Mouse (Mus musculus): ENCODE data around the gene Phf24. TPM values are rescaled to one million over a fixed set of nuclear protein-coding genes. Genes with fewer than 3 reads are reported as not detected.
"Not testable (repeated sequence)": the region's sequence is repeated elsewhere in the genome, so short reads cannot be mapped to it uniquely, and the experiment has no call there.

The Phf24 gene
- polyA plus RNA-seq, 1 experiment from 2014 or later, result 2.5 TPM

DNA sequence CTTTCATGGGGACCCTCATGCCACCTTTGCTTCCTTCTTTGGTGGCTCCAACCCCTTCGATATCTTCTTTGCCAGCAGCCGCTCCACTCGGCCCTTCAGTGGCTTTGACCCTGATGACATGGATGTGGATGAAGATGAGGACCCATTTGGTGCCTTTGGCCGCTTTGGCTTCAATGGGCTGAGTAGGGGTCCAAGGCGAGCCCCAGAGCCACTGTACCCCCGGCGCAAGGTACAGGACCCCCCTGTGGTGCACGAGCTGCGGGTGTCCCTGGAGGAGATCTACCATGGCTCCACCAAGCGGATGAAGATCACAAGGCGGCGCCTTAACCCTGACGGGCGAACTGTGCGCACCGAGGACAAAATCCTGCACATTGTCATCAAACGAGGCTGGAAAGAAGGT lies 40.1 kb downstream of the Phf24 start:
- Histone ChIP-seq H3K4me1 (replicated peaks) (peaks cover 33% of the 10 kb centered on the region), H3K9me3 (no peaks in the 10 kb centered on the region), H3K4me3 (no peak overlapping the region), H3K36me3 (peaks cover 59% of the 10 kb centered on the region), H3K27ac (no peak overlapping the region), H3K27me3 (ENCODE audit: insufficient read depth, poor library complexity, severe bottlenecking) (no peaks in the 10 kb centered on the region)
- DNase-seq (ENCODE audit: low spot score), result no peak
- WGBS, result 94% methylated on average over 17 of the region's 17 CpGs

DNA sequence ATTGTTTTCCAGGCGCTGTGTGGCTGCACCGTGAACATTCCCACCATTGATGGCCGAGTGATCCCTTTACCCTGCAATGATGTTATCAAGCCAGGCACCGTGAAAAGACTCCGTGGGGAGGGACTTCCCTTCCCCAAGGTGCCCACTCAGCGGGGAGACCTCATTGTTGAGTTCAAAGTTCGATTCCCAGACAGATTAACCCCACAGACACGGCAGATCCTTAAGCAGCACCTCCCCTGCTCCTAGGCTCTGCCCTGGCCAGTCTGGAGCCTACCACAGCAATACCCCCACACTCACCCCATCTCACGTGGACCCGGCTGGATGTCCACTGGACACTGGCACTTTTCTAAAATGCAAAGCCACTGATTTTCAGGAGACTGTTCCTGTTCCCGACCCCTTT lies 40.8 kb downstream of the Phf24 start:
- no peaks in the 10 kb centered on the region for H3K9me3 ChIP-seq
- WGBS, result 86% methylated on average over 11 of the region's 11 CpGs
- H3K4me3 ChIP-seq, result no peak overlapping the region
- no peak overlapping the region for H3K27ac ChIP-seq
- DNase-seq (ENCODE audit: low spot score), result no peak
- H3K27me3 ChIP-seq (ENCODE audit: insufficient read depth, poor library complexity, severe bottlenecking), result no peaks in the 10 kb centered on the region
- H3K36me3 ChIP-seq, result peaks cover 59% of the 10 kb centered on the region
- peaks cover 26% of the 10 kb centered on the region for H3K4me1 ChIP-seq (replicated peaks)

DNA sequence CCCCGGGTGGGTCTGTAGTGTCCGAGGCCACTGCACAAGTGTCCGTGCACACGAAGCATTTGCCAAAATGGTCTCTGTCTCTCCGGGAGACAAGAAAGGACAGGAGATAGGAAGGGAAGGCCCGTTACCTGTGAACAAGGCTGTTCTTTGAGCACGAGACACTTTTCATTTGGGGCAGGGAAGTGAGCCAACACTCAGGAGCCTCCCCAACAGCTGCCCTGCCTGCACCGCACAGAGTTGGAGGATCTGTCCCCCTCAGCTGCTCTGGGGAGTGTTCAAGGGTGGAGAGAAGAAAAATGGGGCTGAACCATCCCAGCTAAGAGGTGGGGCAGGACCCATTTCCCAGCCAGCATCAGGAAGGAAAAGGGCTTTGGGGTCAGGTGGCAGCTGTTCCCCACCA lies 41.5 kb downstream of the Phf24 start:
- H3K9me3 ChIP-seq, result no peaks in the 10 kb centered on the region
- H3K4me3 ChIP-seq, result no peak overlapping the region
- H3K4me1 ChIP-seq (replicated peaks), result peaks cover 19% of the 10 kb centered on the region
- no peak overlapping the region for H3K27ac ChIP-seq
- no peak for DNase-seq (ENCODE audit: low spot score)
- H3K36me3 ChIP-seq, result peaks cover 53% of the 10 kb centered on the region
- WGBS, result 93% methylated on average over 8 of the region's 8 CpGs
- H3K27me3 ChIP-seq (ENCODE audit: insufficient read depth, poor library complexity, severe bottlenecking), result no peaks in the 10 kb centered on the region

DNA sequence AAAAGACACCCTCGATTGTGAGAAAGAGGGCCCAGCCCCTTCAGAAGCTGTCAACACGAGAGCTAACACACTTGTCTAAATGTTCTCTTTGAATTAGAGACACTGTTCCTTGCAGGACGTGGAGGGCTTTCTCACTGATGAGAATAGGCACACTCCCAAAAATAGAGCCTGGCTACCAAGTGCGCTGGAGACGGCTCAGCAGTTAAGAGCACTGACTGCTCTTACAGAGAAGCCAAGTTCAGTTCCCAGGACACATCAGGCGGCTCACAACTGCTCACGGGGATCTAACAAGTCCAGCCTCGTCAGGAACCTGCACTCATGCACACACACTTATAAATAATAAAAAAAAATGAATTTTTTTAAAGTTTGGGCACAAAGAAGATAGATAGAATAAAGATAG lies 42.5 kb downstream of the Phf24 start:
- Histone ChIP-seq H3K9me3 (no peaks in the 10 kb centered on the region), H3K4me3 (no peak overlapping the region), H3K27me3 (ENCODE audit: insufficient read depth, poor library complexity, severe bottlenecking) (no peaks in the 10 kb centered on the region), H3K4me1 (replicated peaks) (peaks cover 10% of the 10 kb centered on the region), H3K36me3 (peaks cover 44% of the 10 kb centered on the region), H3K27ac (no peak overlapping the region)
- no peak for DNase-seq (ENCODE audit: low spot score)
- whole genome bisulfite sequencing, result 75% methylated on average over 8 of the region's 8 CpGs

DNA sequence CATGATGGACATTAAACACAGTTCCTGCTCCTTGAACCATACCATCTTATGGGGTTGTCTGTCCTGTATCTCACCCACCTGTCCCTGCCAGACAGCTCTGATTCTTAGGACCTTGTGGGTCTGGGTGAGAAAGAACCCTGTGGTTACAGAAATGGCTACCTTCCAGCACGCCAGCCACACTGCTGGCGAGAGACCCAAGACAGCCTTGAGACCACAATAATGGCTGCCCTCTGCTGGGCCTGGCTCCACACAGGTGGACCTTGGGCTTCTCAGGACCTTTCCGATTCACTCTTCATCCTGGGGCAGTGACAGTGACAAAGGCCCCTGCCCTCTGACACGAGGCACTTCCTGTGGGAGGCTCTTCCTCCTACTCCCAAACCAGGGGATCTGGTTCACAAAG lies 42.9 kb downstream of the Phf24 start:
- peaks cover 44% of the 10 kb centered on the region for H3K36me3 ChIP-seq
- peaks cover 5% of the 10 kb centered on the region for H3K4me1 ChIP-seq (replicated peaks)
- DNase-seq (ENCODE audit: low spot score), result no peak
- H3K27ac ChIP-seq, result no peak overlapping the region
- H3K27me3 ChIP-seq (ENCODE audit: insufficient read depth, poor library complexity, severe bottlenecking), result no peaks in the 10 kb centered on the region
- H3K9me3 ChIP-seq, result no peaks in the 10 kb centered on the region
- WGBS, result 75% methylated on average over 4 of the region's 4 CpGs
- no peak overlapping the region for H3K4me3 ChIP-seq

DNA sequence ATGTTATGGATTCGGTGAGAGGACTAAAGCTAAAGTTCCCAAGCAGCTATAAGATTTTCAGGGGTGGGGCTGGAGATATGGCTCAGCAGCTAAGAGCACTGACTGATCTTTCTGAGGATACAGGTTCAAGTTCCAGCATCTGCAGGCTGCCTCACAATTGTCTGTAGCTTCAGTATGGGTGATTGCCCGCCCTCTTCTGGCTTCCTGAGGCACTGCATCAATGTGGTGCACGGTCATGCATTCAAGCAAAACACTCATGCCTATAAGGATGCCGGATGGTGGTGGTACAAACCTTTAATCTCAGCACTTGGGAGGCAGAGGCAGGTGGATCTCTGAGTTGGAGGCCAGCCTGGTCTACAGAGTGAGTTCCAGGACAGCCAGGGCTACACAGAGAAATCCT lies 45.1 kb downstream of the Phf24 start:
- Histone ChIP-seq H3K9me3 (no peaks in the 10 kb centered on the region), H3K36me3 (peaks cover 25% of the 10 kb centered on the region), H3K27me3 (ENCODE audit: insufficient read depth, poor library complexity, severe bottlenecking) (no peaks in the 10 kb centered on the region), H3K4me1 (replicated peaks) (peaks cover 8% of the 10 kb centered on the region), H3K27ac (no peak overlapping the region), H3K4me3 (no peak overlapping the region)
- peak; percentile 62 for DNase-seq (ENCODE audit: low spot score)
- 34% methylated on average over 4 of the region's 4 CpGs for WGBS

DNA sequence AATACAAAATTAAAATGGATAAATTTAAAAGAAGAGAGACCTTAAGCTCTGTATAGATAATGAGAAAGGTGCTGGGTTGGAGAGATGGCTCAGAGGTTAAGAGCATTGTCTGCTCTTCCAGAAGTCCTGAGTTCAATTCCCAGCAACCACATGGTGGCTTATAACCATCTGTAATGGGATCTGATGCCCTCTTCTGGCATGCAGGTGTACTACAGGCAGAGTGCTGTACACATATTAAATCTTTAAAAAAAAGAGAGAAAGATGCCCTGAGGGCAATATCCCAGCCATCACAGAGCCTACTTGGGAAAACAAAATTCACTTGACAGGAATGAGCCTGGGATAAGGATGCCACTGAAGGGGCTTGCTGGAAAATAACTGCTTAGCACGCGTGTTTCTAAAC lies 47.0 kb downstream of the Phf24 start:
- H3K9me3 ChIP-seq, result no peaks in the 10 kb centered on the region
- H3K27me3 ChIP-seq (ENCODE audit: insufficient read depth, poor library complexity, severe bottlenecking), result no peaks in the 10 kb centered on the region
- 96% methylated on average over 2 of the region's 2 CpGs for WGBS
- no peak for DNase-seq (ENCODE audit: low spot score)
- no peak overlapping the region for H3K4me3 ChIP-seq
- no peak overlapping the region for H3K27ac ChIP-seq
- peaks cover 8% of the 10 kb centered on the region for H3K4me1 ChIP-seq (replicated peaks)
- H3K36me3 ChIP-seq, result peaks cover 6% of the 10 kb centered on the region

DNA sequence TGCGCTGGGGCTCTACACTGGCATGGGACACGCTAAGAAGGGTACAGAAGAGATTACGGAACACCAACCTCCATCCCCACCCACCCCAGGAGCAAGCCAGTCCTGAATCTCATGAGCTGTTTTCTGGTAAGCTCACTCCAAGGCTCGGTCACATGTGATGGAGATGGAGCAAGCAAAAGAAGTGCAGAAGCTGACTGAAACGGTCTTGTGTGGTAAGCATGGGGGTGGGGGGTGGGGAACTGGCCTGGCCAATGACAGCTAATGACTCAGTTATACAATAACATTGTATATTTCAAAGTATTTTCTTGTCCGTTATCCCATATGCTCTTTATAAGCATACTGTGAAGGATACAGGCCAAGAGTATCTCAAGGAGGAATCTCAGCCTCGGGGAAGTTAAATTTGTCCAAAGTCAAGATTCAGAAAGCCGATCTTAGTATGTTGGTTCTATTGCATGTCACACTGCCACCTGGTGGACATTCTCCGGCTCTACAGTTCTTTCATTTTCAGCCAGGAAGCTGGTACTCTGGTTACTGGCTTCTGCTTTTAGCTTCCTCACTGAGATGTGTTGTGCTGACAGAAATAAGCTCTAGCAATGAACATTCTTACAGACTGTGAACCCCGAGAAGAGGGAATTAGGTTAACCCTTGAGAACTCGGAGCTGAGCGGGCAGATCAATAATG lies 48.7 kb downstream of the Phf24 start:
- Histone ChIP-seq H3K36me3 (no peaks in the 10 kb centered on the region; the same call in 1 of the 2 replicates), H3K4me1 (replicated peaks) (peaks cover 8% of the 10 kb centered on the region), H3K27me3 (ENCODE audit: insufficient read depth, poor library complexity, severe bottlenecking) (no peaks in the 10 kb centered on the region), H3K4me3 (peak overlapping the region; percentile 30), H3K27ac (no peak overlapping the region), H3K9me3 (no peaks in the 10 kb centered on the region)
- DNase-seq (ENCODE audit: low spot score), result peak; percentile 59
- 15% methylated on average over 12 of the region's 12 CpGs for WGBS

DNA sequence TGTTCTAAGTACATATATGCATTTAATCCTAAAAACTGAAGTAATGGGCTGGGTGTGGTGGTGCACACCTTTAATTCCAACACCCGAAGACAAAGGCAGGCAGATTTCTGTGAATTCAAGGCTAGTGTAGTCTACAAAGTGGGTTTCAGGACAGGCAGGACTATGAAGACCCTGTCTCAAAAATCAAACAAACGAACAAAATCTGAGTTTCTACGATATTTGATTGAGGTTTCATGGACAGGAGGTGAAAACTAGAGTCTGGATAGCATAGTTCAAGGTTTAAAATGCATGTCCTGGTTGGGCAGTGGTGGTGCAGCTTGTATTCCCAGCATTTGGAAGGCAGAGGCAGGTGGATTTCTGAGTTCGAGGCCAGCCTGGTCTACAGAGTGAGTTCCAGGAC lies 52.8 kb downstream of the Phf24 start, which contains the start of gene 1700022I11Rik:
Gene 1700022I11Rik, plus strand, starts transcription at position 301 of the 400 bp plus-strand sequence.
- no peak for DNase-seq (ENCODE audit: low spot score)
- H3K4me3 ChIP-seq, result no peak within 1 kb of the TSS
- 88% methylated on average over 4 of the region's 4 CpGs for WGBS
- peaks cover 8% of the 10 kb centered on the region for H3K4me1 ChIP-seq (replicated peaks)
- H3K27ac ChIP-seq, result no peak within 1 kb of the TSS
- H3K9me3 ChIP-seq, result no peaks in the 10 kb centered on the region
- no peaks in the 10 kb centered on the region; the same call in 1 of the 2 replicates for H3K36me3 ChIP-seq
- no peaks in the 10 kb centered on the region for H3K27me3 ChIP-seq (ENCODE audit: insufficient read depth, poor library complexity, severe bottlenecking)

DNA sequence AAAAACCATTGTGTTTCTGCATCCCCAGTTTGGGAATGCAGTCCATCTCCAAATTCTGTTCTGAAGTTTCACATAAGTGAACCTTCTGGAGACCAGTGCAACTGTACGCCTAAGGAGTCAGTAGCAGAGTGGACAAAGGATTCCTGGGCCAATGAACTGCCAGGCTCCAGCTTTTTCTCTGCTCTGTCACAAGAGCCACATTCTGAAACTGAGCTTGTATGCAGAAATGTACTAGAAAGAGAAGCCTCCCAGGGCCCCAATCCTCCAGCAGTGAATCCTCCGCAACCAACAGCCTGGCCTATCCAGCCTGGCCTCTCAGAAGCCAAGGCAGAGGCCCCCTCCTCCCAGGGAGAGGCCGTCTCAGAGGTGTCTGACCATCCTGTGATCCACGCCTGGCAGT lies 56.5 kb downstream of the Phf24 start:
- Histone ChIP-seq H3K36me3 (peaks cover 28% of the 10 kb centered on the region), H3K4me3 (no peak overlapping the region), H3K27ac (no peak overlapping the region), H3K4me1 (replicated peaks) (no peaks in the 10 kb centered on the region), H3K9me3 (no peaks in the 10 kb centered on the region), H3K27me3 (ENCODE audit: insufficient read depth, poor library complexity, severe bottlenecking) (no peaks in the 10 kb centered on the region)
- 73% methylated on average over 4 of the region's 4 CpGs for WGBS
- DNase-seq (ENCODE audit: low spot score), result no peak

DNA sequence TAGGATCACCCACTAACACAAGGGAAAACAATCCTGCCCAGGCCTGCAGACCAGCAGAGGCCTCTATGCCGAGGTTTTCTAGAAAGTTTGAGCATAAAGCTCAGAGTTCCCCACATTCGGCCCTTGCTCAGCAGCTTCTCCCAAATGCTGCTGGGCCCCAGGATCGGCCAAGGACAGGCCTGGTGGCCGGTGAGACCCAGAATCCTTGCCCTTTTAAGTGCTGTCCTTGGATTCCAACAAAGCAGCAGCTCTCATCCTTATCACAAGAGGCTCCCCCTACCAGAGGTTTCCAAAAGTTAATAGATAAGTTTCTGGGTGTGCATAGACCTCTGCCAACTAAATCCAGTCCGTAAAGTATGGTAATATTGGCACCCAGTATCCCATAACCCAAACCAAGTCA lies 57.4 kb downstream of the Phf24 start:
- Histone ChIP-seq H3K27me3 (ENCODE audit: insufficient read depth, poor library complexity, severe bottlenecking) (no peaks in the 10 kb centered on the region), H3K9me3 (no peaks in the 10 kb centered on the region), H3K27ac (no peak overlapping the region), H3K4me3 (no peak overlapping the region), H3K4me1 (replicated peaks) (no peaks in the 10 kb centered on the region), H3K36me3 (peaks cover 37% of the 10 kb centered on the region)
- DNase-seq (ENCODE audit: low spot score), result no peak
- whole genome bisulfite sequencing, result 88% methylated on average over 5 of the region's 5 CpGs

DNA sequence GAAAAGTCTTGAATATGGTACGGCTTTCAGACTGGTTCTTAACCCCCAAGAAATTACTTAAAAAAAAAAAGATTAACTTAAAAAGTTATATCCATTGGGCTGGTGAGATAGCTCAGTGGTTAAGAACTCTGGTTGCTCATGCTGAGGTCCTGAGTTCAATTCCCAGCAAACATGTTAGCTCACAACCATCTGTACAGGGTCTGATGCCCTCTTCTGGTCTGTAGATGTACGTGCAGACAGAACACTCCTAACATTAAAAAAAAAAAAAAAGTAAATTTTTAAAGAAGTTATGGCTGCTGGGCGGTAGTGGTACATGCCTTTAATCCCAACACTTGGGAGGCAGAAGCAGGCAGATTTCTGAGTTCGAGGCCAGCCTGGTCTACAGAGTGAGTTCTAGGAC lies 61.6 kb downstream of the Phf24 start:
- DNase-seq (ENCODE audit: low spot score), result no peak
- no peaks in the 10 kb centered on the region for H3K4me1 ChIP-seq (replicated peaks)
- no peaks in the 10 kb centered on the region for H3K27me3 ChIP-seq (ENCODE audit: insufficient read depth, poor library complexity, severe bottlenecking)
- WGBS, result 93% methylated on average over 4 of the region's 4 CpGs
- no peaks in the 10 kb centered on the region for H3K9me3 ChIP-seq
- no peak overlapping the region for H3K27ac ChIP-seq
- peaks cover 79% of the 10 kb centered on the region for H3K36me3 ChIP-seq
- no peak overlapping the region for H3K4me3 ChIP-seq

DNA sequence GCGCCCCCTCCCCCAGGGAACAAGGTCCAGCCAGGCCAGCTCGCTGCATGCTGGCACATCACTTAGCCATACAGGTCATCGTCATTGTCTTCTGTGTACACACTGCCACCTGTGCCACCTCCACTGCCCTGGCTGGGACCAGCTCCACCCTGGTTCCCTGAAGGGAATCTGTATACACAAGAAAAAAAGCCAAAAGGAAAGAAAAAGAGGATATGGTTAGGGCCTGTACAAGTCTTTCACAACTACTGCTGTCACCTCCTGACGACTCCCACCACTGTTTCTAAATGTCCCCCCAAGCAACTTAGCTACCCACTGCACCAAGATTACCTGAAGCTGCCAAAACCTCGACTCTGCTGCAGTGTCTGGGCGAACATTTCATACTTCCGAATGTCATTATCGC lies 64.0 kb downstream of the Phf24 start:
- not testable (repeated sequence) for H3K4me1 ChIP-seq (replicated peaks); H3K9me3 ChIP-seq; DNase-seq (ENCODE audit: low spot score); H3K4me3 ChIP-seq; H3K27me3 ChIP-seq (ENCODE audit: insufficient read depth, poor library complexity, severe bottlenecking); H3K27ac ChIP-seq
- H3K36me3 ChIP-seq, result peaks cover 99% of the 10 kb centered on the region
- 95% methylated on average over 8 of the region's 8 CpGs for WGBS

DNA sequence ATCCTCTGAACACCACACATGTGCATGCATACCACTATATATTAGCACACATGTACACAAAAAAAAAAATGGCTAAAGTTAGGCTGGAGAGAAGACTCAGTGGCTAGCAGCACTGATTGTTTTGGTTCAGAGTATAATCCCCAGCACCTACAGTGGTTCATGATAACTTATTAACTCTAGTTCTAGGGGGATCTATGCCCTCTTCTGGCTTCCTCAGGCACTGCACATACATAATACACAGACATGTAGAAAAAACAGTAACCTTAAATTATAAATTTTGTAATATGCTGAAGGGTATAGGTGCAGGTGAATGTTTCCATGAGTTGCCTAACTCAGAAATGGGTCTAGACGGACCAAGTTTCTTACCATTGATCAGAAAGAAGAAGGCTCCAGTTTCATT lies 71.8 kb downstream of the Phf24 start:
- Histone ChIP-seq H3K27me3 (ENCODE audit: insufficient read depth, poor library complexity, severe bottlenecking) (no peaks in the 10 kb centered on the region), H3K27ac (no peak overlapping the region), H3K4me1 (replicated peaks) (no peaks in the 10 kb centered on the region), H3K36me3 (peaks cover 100% of the 10 kb centered on the region), H3K4me3 (no peak overlapping the region), H3K9me3 (no peaks in the 10 kb centered on the region)
- no peak for DNase-seq (ENCODE audit: low spot score)
- 90% methylated on average over 1 of the region's 1 CpGs for WGBS

All from hindbrain, embryonic 10.5 days (tissue).